Mouse (Mus musculus) olfactory bulb, adult 2 months (tissue): ENCODE data around the gene 4930519G04Rik.
"Not testable (repeated sequence)": the region's sequence is repeated elsewhere in the genome, so short reads cannot be mapped to it uniquely, and the experiment has no call there.

Source experiments
- CTCF ChIP-seq: fragments of 200-500 bp; IDR thresholded peaks from 2 replicates; pipeline ENCODE4 v1.5.1; 2012; ENCODE audit warnings: low read depth, mild to moderate bottlenecking, low read length, moderate library complexity; ENCODE audit not compliant: insufficient read depth
- POLR2A ChIP-seq: fragments of 200-500 bp; IDR thresholded peaks from 2 replicates; pipeline ENCODE4 v1.6.1; 2012; ENCODE audit warnings: mild to moderate bottlenecking, low read depth, low read length, moderate library complexity; ENCODE audit not compliant: insufficient read depth

DNA sequence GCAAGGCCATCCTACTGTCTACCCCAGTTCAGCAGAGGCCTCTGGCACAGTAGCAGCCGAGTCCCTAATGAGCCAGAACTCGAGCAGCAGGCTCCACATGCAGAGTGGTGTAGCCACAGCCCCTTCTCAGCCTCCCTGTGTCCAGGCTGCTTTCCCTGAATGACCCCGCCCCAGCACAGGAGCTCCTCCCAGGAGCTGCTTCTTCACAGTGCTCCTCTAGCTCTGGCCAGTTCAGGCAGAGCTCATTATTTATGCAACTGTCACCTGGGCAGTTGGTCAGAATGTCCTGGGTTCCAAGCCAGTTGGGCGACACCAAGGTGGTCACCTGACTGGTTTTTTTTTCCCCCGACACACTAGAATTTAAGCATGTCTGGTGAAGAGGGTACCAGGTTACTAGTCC is at the start of gene 4930519G04Rik:
- TF ChIP-seq CTCF, POLR2A: not testable (repeated sequence)
